Mouse (Mus musculus): ENCODE measurements around the gene Krtap28-10. TPM values are rescaled to one million over a fixed set of nuclear protein-coding genes. Genes with fewer than 3 reads are reported as not detected.

Gene Krtap28-10
- polyA plus RNA-seq (2015; fragmentation: Nextera tagmentation; extraction: Ambion mirVana): not detected in 2 replicates

DNA sequence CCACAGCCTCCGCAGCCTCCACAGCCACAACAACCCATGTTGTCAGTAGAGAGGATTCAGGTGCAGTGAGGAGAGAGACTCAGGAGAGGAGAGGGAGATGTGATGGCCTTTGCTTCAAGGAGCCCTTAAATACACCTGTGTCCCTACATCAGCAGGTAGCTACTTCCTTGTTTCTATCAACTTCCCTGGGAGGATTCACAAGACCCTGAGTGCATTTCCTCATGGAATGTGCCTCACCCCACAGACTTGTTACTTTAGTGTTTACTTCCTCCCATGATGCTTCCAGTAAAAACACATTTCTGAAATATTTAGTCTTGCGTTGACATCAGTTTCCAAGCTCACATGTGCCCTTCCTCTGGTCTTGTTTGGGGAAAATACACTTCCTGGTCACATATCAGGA is at the start of gene Krtap28-10:
TSS of gene Krtap28-10 (minus strand) at position 101 of the 400 bp plus-strand sequence.

DNA sequence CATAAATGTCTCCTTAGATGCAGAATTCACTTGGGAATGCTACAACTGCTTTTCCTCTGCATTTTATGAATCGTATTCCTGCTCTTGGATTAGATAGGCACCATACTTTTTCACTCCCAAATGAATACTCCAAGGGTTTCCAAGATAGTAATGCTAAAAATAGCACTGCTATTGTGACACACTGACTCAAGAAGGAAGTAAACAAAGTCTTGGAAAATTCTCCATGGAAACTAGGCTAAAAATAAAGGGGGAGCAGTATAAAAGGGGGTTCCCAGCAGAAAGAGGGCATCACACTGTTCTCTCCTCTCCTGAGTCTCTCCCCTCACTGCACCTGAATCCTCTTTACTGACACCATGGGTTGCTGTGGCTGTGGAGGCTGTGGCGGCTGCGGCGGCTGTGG is 18.4 kb upstream of the Krtap28-10 start, which contains the start of gene Krtap28-13:
TSS of gene Krtap28-13 (plus strand) at position 288 of the 400 bp plus-strand sequence.

DNA sequence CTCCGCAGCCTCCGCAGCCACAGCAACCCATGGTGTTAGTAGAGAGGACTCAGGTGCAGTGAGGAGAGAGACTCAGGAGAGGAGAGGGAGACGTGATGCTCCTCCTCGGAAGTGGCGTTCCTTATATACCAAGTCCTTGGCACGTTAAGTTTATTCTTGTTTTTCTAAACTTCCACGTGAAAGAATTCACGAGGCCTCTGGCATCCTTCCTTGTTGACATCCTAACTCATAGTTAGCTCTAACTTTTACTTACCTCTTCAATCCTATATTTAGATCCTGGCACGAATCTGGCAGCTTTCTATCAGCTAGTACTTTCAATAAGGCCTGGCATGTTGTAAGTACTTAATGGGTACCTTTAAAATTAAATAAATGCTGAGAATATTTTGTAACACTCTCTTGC is 17.0 kb upstream of the Krtap28-10 start, which contains the start of gene A030005K14Rik:
TSS of gene A030005K14Rik (minus strand) at position 101 of the 400 bp plus-strand sequence.

DNA sequence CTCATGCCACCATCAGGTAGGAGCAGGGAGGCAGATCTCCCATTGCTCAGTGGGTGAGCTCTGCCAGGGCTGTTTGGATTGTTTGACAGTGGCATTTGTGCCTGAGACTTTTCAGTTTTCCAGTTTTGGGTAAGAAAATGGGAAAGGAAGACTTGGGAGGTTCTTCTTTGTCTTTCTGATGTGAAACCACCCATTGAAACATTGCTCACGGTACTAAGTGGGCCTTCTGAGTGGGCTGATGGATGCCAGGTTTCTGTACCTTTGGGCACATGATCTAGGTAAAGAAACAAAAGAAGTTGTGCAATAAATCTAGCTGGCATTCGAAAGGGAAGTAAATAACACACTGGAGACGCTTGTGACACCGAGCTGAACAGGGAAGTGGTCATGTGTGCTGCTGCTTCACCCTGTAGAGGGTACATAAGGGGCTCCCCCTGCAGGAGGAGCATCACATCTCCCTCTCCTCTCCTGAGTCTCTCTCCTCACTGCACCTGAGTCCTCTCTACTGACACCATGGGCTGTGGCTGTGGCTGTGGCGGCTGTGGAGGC is 2.7 kb upstream of the Krtap28-10 start, which contains the start of gene Gm47969:
TSS of gene Gm47969 (plus strand) at position 51 of the 546 bp plus-strand sequence.

DNA sequence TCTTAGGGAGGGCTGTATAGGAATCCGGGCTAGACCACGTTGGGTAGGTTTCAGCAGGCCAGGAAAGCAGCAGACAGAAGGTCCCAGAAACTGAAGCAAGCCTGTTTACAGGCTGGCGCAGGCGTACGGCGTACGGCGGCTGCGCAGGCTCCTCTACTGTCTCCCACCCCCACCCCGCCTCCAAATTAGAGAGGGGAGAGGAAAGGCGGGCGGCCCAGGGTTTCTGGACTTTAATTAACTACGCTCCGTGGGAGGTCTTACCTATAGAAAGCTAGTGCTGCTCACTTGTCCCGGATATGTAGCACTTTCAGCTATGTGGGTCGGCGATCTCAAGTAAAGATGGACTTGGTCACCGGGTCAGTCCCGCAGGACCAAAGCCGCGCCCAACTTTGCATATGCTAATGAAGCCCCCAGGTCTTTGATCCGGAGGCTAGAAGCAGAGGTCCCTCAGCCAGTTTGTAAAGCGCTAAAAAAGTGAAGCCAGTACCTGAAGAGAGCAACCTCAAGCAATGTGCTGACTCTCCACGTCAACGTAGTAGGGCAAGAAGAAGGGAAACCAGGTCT is 4.1 kb downstream of the Krtap28-10 start, which contains the start of gene Slc19a3:
TSS of gene Slc19a3 (minus strand) at position 340 of the 564 bp plus-strand sequence.

DNA sequence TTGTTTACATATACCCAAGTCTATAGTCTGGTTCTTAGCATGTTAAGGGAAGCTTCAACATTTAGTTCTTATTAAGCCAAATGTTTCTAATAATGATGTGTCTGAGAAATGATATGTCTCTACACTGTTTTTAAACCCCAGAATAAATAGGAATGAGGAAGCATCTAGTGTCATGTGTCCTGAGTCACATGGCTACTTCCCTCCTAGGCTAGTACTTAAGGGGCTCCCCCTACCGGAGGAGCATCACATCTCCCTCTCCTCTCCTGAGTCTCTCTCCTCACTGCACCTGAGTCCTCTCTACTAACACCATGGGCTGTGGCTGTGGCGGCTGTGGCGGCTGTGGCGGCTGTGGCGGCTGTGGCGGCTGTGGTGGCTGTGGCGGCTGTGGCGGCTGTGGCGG is 42.0 kb downstream of the Krtap28-10 start, which contains the start of gene Gm47959:
TSS of gene Gm47959 (plus strand) at position 243 of the 400 bp plus-strand sequence.

Other genes with a start within 250 kb of the Krtap28-10 start
- 25.4 and 30.3 TPM in 2 replicates for gene Agfg1, start 203.0 kb downstream of the Krtap28-10 start, polyA plus RNA-seq (2015; fragmentation: Nextera tagmentation; extraction: Ambion mirVana)
- 0.31 and 0.55 TPM in 2 replicates for gene A030005L19Rik, start 129.2 kb downstream of the Krtap28-10 start, polyA plus RNA-seq (2015; fragmentation: Nextera tagmentation; extraction: Ambion mirVana)
- not detected in 2 replicates for gene A030014E15Rik, start 117.6 kb downstream of the Krtap28-10 start, polyA plus RNA-seq (2015; fragmentation: Nextera tagmentation; extraction: Ambion mirVana)
- not detected in 2 replicates for gene Gm6217, start 111.1 kb downstream of the Krtap28-10 start, polyA plus RNA-seq (2015; fragmentation: Nextera tagmentation; extraction: Ambion mirVana)
- not detected in 2 replicates for gene A030003K21Rik, start 99.1 kb downstream of the Krtap28-10 start, polyA plus RNA-seq (2015; fragmentation: Nextera tagmentation; extraction: Ambion mirVana)
- gene Gm7544, start 86.5 kb downstream of the Krtap28-10 start, polyA plus RNA-seq (2015; fragmentation: Nextera tagmentation; extraction: Ambion mirVana): not detected in 2 replicates
- gene Gm47955, start 82.2 kb downstream of the Krtap28-10 start, polyA plus RNA-seq (2015; fragmentation: Nextera tagmentation; extraction: Ambion mirVana): not detected in 2 replicates
- not detected in 2 replicates for gene Gm47959, start 41.9 kb downstream of the Krtap28-10 start, polyA plus RNA-seq (2015; fragmentation: Nextera tagmentation; extraction: Ambion mirVana)
- 0.06 TPM in 2 replicates for gene Slc19a3, start 4.0 kb downstream of the Krtap28-10 start, polyA plus RNA-seq (2015; fragmentation: Nextera tagmentation; extraction: Ambion mirVana)
- gene Gm47969, start 2.5 kb upstream of the Krtap28-10 start, polyA plus RNA-seq (2015; fragmentation: Nextera tagmentation; extraction: Ambion mirVana): not detected in 2 replicates
- gene A030005K14Rik, start 16.9 kb upstream of the Krtap28-10 start, polyA plus RNA-seq (2015; fragmentation: Nextera tagmentation; extraction: Ambion mirVana): not detected in 2 replicates
- gene Krtap28-13, start 18.4 kb upstream of the Krtap28-10 start, polyA plus RNA-seq (2015; fragmentation: Nextera tagmentation; extraction: Ambion mirVana): not detected in 2 replicates
- not detected in 2 replicates for gene Ccl20, start 74.3 kb upstream of the Krtap28-10 start, polyA plus RNA-seq (2015; fragmentation: Nextera tagmentation; extraction: Ambion mirVana)
- gene Daw1, start 117.3 kb upstream of the Krtap28-10 start, polyA plus RNA-seq (2015; fragmentation: Nextera tagmentation; extraction: Ambion mirVana): not detected in 2 replicates